Mouse (Mus musculus) frontal cortex, postnatal 10 days (tissue): ENCODE measurements at regions not wholly inside any gene's neighbourhood (a gene's known extent, or its start where the extent isn't known, plus 50 kb on each side); places are given as distances from the start of the nearest gene placed in this dataset.

Experiments
- DNase-seq, 2 experiments: peaks; one replicate each; pipeline ENCODE4 v3.0.0; 2022; ENCODE audit warnings: low spot score in 2 of 2, mixed read lengths in 1 of 2

- no peak for DNase-seq
These were observed 197.9 kb upstream of the Cep162 start for GRCm38 (mm10) chr9:87453261-87453660.

DNA sequence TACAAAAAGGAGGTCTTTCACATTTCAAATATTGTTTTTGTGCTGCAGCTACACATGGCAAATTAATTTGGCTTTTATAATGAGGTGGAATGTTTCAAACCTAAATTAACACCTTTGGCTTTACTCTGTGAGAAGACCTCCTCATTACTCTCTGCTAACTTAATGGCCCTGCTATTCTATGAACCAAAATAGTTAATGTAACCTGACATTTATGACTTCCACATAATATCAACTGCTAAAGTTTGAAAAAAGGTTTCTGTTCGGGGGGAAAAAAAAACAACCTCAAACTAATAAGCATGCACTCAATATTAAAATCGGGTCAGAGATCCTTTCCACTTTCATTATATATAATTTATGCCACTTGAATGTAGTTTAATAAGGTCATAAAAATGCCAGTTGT lies 197.2 kb upstream of the Cep162 start:
- DNase-seq, result no peak

DNA sequence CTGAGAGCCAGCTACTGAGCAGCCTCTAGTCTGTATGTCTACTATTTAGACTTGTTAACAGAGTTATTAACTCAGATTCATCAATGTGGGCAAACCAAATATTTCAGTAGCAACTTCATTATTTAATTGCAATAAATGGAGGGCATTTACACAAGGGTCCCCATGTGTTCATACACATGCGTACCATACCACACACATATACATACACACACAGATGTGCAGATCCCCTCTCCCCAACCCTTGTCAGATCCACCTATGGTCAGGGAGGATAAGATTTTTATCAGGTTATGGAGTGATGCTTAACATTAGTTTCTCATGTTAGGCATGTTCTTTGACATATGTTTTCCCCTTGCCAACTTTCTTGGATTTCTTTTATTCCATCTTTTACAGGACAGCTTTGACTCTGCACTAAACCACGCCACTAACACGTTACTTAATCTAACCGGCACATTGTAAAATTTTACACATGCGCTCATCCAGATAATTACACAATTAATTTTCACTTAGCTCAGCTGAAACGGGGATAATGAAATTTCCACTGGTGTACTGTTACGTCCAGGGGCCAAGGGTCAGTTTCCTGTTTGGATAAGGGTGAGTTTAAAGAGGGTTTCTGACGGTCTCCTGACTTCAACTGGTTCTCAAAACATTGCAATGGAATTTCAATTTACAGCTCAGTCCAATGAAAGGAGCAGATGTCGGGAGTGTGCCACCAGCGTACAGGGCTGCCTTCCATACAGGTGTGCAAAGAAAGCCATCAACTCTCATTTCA lies 188.3 kb upstream of the Cep162 start:
- no peak for DNase-seq

DNA sequence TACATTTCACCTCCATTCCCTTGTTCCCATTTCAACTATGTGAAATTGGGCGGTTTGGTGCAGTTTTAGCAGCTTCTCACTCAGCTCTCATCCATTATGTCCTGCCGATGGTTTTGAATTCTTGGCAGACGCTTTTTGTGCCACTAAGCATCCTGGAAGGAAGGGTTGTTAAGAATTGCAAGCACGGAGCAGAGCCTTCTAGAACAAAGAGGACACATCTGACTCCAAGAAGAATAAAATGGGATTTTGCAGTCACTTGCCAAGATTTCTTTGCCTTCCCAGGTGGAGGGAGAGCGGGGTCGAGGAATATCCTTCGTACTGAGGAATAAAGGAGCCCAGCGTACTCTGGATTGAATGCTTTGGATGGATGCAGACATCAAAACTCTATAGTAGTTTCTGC lies 176.7 kb upstream of the Cep162 start:
- no peak for DNase-seq

DNA sequence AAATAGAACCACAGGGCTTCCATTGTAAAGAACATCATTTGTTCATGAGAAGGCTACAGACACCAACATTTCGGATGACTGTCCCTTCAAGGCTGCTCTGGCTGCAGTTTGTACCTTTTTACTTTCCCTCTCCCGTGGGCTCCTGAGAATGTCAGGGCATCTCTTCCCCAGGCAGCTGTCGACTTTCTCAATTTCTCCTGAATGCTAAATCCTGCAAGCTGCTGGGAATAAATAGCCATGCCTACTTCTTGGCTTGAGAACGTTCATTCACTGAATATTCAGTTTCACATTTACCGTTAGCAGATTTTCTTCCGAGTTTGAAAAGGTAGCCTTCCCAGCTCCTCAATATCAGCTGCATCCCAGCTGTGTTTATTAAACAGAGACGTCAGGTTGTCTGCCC lies 176.2 kb upstream of the Cep162 start:
- DNase-seq, result no peak

DNA sequence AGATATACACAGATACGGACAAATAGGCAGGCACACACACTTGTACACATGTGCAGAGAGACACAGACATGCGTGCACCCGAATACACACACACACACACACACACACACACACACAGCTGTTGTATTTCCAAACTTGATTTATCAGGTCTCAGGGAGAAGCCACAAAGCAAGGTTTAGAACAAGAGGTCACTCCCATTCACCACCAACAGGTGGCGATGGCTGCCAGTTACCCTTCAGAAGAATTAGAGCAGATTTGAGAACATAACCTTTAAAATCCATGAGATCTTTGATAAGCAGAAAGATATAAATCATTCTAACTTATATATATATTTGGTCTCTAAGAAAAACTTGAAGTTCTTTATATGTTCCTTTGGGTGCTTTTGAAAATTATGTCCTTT lies 169.9 kb upstream of the Cep162 start:
- DNase-seq, result no peak

DNA sequence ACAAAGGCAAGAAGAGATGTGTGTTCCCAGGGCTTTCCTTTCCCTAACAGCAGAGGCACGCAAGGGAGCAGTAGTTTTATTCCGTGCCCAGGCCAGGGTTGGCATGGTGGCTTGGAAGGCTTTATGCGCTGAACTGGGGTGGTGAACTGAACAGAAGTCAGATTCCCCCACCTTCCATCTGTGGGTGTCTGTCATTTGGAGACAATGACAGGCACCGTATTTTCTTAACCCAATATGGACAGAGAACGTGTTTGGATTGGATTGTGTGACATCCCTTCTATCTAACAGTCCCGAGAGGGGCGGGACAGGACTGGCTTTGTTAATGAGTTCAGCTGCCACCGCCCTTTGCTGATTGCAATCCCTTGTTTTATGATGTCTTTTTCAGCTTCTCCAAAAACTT lies 165.8 kb upstream of the Cep162 start:
- no peak for DNase-seq

DNA sequence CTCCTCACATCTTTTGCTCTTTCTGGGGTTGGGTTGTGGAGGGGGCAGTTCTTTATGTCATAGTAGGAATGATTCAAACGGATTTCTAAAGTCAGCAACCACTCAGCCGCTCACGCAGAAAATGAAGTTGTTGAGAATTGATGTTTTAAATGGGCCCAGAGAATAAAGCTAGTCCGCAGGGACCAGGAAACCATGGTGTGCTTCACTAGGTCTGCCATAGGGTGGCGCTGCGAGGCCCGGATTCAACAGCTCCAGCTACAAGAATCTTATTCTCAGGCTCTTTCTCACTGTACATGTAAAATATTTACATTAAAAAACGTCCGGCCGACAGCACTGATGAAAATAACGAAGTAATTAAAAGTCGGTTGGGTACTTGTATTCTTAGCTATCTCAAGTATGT lies 164.0 kb upstream of the Cep162 start:
- DNase-seq, result peak; percentile 24 to 70

DNA sequence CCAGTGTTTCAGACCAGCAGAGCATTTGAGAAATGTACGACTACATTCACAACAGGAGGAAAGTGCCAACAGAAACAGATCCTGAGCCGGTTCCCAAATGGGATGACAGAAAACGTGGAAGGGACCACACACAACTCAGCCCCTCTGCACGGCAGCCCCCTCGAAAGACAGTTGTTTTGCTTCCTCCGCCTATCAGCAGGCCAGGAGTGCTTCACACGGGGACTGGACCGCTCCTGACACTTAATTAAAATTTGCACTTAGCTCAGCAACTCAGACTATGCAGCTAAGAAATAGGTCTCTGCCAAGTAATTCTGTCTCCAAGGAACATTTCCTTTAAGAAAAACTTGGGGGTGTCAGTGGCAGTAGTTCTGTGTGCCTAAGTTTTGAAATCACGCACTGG lies 157.6 kb upstream of the Cep162 start:
- no peak for DNase-seq

GRCm38 (mm10) chr9:87411044-87411443 lies 155.7 kb upstream of the Cep162 start:
- DNase-seq, result no peak

DNA sequence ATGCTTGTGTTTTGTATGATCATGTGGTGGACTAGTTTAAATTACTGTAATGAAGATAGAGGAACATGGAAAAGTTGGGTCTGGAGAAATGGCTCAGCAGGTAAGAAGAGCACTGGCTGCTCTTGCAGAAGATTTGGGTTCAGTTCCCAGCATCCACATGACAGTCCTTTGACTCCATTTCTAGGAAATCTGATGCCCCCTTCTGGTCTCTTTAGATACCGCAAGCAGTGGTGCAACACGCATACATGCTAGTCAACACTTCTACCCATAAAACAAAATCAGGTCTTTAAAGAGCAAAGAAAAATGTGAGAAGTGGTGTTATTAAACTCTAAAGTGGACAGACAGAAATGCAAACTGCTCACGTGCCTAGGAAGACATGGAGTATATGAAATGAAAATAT lies 154.4 kb upstream of the Cep162 start:
- no peak for DNase-seq

DNA sequence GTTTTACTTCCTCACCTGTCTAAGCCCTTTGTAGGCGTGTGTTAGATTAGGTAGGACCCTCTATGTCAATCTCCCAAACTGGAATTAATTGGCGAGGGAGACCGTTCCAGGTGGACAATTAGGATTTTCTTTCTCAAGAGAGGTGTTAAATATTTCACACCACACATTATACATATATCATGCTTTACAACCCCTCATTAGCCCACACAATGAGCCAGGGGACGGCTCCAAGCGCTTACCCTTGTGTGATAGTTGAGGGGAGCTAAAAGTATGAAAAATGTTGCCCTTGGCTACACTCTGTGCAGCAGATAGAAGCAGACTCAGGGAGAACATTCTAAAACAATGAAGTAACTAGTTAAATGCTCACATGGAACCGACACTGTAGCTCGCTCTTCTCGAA lies 153.5 kb upstream of the Cep162 start:
- DNase-seq, result no peak

- DNase-seq, result no peak
These were observed 151.1 kb upstream of the Cep162 start for GRCm38 (mm10) chr9:87406476-87406875.

- no peak for DNase-seq
These were observed 149.9 kb upstream of the Cep162 start for GRCm38 (mm10) chr9:87405115-87405720.

- DNase-seq, result no peak
These were observed 146.7 kb upstream of the Cep162 start for GRCm38 (mm10) chr9:87402010-87402409.

- no peak for DNase-seq
These were observed 132.2 kb upstream of the Cep162 start for GRCm38 (mm10) chr9:87387516-87387915.

- DNase-seq, result no peak
These were observed 128.2 kb upstream of the Cep162 start for GRCm38 (mm10) chr9:87383513-87383912.

GRCm38 (mm10) chr9:87377921-87378320 lies 122.6 kb upstream of the Cep162 start:
- DNase-seq, result no peak

GRCm38 (mm10) chr9:87376731-87377310 lies 121.5 kb upstream of the Cep162 start:
- no peak for DNase-seq

DNA sequence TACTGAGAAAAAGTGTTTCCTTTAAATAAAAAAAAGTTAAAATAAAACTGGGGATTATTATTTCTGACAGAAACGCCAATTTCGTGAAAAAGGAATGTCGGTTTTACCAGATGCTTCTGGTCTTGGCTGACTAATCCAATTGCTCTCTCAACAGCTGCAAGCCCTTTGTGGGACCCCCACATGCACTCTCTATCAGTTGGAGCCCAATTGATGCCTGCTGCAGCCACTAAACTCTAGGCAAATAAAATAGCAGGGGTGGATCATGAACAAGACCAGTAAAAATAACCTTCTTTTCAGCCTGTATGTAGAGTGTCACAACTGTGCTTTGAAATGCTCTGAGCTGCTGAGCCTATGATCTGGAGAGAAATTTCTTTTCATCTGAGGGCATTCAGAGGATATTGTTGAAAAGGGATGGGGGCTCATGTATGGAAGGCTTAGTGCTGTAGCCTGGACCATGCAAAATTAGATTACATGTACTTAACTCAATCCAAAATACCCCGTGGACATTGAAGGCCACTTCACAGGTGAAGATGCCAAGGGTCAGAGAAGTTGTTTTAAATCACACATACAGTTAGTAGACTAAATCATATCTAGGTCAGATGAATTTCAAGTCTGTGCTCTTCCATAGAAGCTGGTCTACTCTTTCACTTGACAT lies 117.0 kb upstream of the Cep162 start:
- no peak for DNase-seq

DNA sequence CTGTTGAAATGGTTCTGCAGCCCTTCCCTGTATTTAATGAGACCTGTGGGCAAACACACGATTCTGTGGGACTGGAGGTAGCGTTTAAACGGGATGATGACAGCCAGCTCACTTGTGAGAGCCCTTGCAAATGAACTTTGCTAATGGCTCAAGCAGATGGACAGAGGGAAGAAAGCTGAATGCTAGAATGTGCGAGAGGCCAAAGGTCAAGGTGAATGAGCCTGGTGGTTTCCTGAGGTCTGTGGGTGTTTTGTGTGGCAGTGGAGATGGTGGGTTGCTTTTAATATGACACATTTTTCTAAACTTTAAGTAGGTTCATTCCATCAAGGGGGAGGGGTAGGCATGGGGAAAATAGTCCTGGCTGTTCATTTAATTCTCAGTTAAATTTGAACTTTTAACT lies 113.7 kb upstream of the Cep162 start:
- no peak for DNase-seq

DNA sequence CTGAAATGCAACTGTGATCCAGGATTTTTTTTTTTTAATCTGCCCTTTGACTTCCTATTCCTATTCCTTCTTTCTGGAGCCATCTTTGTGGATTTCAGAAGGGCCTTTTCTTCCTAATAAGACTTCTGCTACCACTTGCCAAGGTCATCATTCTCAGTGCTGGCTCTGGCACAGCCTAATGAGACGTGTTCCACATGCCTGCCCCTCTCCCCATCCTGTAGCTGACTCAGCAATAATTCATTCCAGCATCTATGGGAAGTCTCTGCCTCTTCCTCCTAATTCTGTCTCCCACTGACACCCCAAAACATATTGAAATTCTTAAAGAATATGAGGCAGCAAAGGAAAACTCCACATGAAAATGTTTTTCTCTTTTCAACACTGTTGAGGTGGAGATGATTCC lies 91.7 kb upstream of the Cep162 start:
- DNase-seq, result no peak
